Mouse (Mus musculus): Measurements from ENCODE around the gene Hs3st5.

GRCm38 (mm10) chr10:36468664-36469063 is 38.0 kb upstream of the Hs3st5 start:
- TF ChIP-seq POLR2A (IDR thresholded peaks at IDR 0.05; ENCODE audit: extremely low read depth, insufficient read depth, low read length) = no peak
- TF ChIP-seq CTCF (IDR thresholded peaks at IDR 0.05; ENCODE audit: extremely low read depth, insufficient read depth, low read length) = no peak

Data from cortical plate, adult 2 months (tissue).